Mouse (Mus musculus) liver, postnatal 0 days (tissue): ENCODE results near the gene Trim61. TPM values are rescaled to one million over a fixed set of nuclear protein-coding genes. Genes with fewer than 3 reads are reported as not detected.

Experiments used
- ATAC-seq: fragments of 200-750 bp; cut with Nextera tagmentation; 2 replicates; pipeline ENCODE4 v1.8.0; 2017; ENCODE audit warnings: mild to moderate bottlenecking, moderate library complexity
- DNase-seq: peaks from one replicate; pipeline ENCODE4 v3.0.0-alpha.2; 2016
- H3K27ac ChIP-seq: fragments of 300-500 bp; sonication (generic); 2 replicates; pipeline ENCODE4 v1.5.1; 2014; ENCODE audit warnings: antibody characterized with exemption, moderate library complexity, mild to moderate bottlenecking, low read depth
- H3K27me3 ChIP-seq: fragments of 300-500 bp; sonication (generic); 2 replicates; pipeline ENCODE4 v1.6.1; 2014; ENCODE audit warnings: low read length, control low read depth, mixed read lengths; ENCODE audit not compliant: insufficient read depth
- H3K36me3 ChIP-seq: fragments of 300-500 bp; sonication (generic); replicated peaks from 2 replicates; pipeline ENCODE4 v1.6.1; 2014; ENCODE audit warnings: mild to moderate bottlenecking, control low read depth, low read length, moderate library complexity, mixed read lengths; ENCODE audit not compliant: insufficient read depth
- H3K4me1 ChIP-seq: fragments of 300-500 bp; sonication (generic); 2 replicates; pipeline ENCODE4 v1.6.1; 2014; ENCODE audit warnings: antibody characterized with exemption, mild to moderate bottlenecking, control low read depth; ENCODE audit not compliant: insufficient read depth
- H3K4me2 ChIP-seq: fragments of 300-500 bp; sonication (generic); 2 replicates; pipeline ENCODE4 v1.6.1; 2014; ENCODE audit warnings: low read depth, mild to moderate bottlenecking, low read length, moderate library complexity, mixed read lengths
- H3K4me3 ChIP-seq: fragments of 300-500 bp; sonication (generic); 2 replicates; pipeline ENCODE4 v1.5.1; 2014; ENCODE audit warnings: low read depth, low read length
- H3K9ac ChIP-seq: fragments of 300-500 bp; sonication (generic); replicated peaks from 2 replicates; pipeline ENCODE4 v1.6.1; 2014; ENCODE audit warnings: mild to moderate bottlenecking, moderate library complexity
- H3K9me3 ChIP-seq: fragments of 300-500 bp; sonication (generic); 2 replicates; pipeline ENCODE4 v1.6.1; 2016; ENCODE audit warnings: mild to moderate bottlenecking, control low read depth, low read length, mixed read lengths
- CTCF ChIP-seq: sonication (generic); IDR thresholded peaks from 2 replicates; pipeline ENCODE4 v1.5.1; 2016; ENCODE audit warnings: antibody characterized with exemption, low read depth
- EP300 ChIP-seq: IDR thresholded peaks from 2 replicates; pipeline ENCODE4 v1.6.1; 2016; ENCODE audit warnings: antibody characterized with exemption, low read depth, mild to moderate bottlenecking
- WGBS: fragments of 180-500 bp; shearing (Covaris S2); extraction: QIAGEN DNeasy Blood & Tissue Kit; methylation state at CpG from one replicate; pipeline ENCODE4 v1.1.7; 2014; ENCODE audit not compliant: insufficient replicate concordance; 5-methylcytosine and 5-hydroxymethylcytosine counted together
- polyA plus RNA-seq: library from polyadenylated mRNA; unstranded; fragments of >200 nt; fragmentation: Nextera tagmentation; extraction: Ambion mirVana; gene quantifications from 2 replicates; pipeline ENCODE4 v1.2.1, GENCODE M21; 2015

Trim61 gene
- polyA plus RNA-seq, 1 experiment from 2014 or later, result not detected

DNA sequence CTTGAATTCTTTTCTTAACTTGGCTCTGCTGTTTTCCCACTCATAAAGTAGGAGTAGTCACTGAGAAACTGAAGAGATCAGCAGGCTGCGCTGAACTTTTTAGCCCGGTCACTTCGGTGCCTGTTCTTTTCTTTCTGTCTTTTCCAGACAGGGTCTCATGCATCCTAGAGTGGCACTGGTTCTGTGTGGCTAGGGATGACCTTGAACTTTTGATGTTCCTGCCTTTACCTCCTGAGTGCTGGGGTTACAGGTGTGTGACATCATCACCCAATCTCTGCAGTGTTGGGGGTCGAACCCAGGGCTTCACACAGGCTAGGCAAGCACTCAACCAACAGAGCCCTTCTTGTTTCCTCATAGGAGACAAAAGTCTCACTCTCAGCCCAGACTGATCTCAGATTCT lies 38.4 kb upstream of the Trim61 start:
- Histone ChIP-seq H3K27me3 (no peaks in the 10 kb centered on the region), H3K4me1 (no peaks in the 10 kb centered on the region), H3K9me3 (no peaks in the 10 kb centered on the region), H3K4me3 (no peak overlapping the region), H3K4me2 (no peak overlapping the region), H3K27ac (no peak overlapping the region), H3K9ac (no peak overlapping the region), H3K36me3 (no peaks in the 10 kb centered on the region)
- DNase-seq, result no peak
- TF ChIP-seq EP300 (no peak), CTCF (no peak)
- 80% methylated on average over 4 of the region's 4 CpGs for WGBS
- ATAC-seq, result no peak

- Histone ChIP-seq H3K27ac (no peak overlapping the region), H3K9ac (no peak overlapping the region), H3K4me3 (no peak overlapping the region), H3K9me3 (no peaks in the 10 kb centered on the region), H3K4me1 (no peaks in the 10 kb centered on the region), H3K27me3 (no peaks in the 10 kb centered on the region), H3K36me3 (no peaks in the 10 kb centered on the region), H3K4me2 (no peak overlapping the region)
- DNase-seq (no peak), ATAC-seq (no peak)
- TF ChIP-seq CTCF (no peak), EP300 (no peak)
- WGBS, result 67% methylated on average over 5 of the region's 5 CpGs
These were observed 35.6 kb upstream of the Trim61 start for GRCm38 (mm10) chr8:65053968-65054367.

GRCm38 (mm10) chr8:65053554-65053953 lies 35.2 kb upstream of the Trim61 start:
- H3K27ac ChIP-seq, result no peak overlapping the region
- no peaks in the 10 kb centered on the region for H3K27me3 ChIP-seq
- ATAC-seq (no peak), DNase-seq (no peak)
- no peak overlapping the region for H3K9ac ChIP-seq
- no peaks in the 10 kb centered on the region for H3K36me3 ChIP-seq
- WGBS, result 73% methylated on average over 3 of the region's 3 CpGs
- no peaks in the 10 kb centered on the region for H3K4me1 ChIP-seq
- no peak overlapping the region for H3K4me3 ChIP-seq
- H3K4me2 ChIP-seq, result no peak overlapping the region
- TF ChIP-seq EP300 (no peak), CTCF (no peak)
- no peaks in the 10 kb centered on the region for H3K9me3 ChIP-seq

DNA sequence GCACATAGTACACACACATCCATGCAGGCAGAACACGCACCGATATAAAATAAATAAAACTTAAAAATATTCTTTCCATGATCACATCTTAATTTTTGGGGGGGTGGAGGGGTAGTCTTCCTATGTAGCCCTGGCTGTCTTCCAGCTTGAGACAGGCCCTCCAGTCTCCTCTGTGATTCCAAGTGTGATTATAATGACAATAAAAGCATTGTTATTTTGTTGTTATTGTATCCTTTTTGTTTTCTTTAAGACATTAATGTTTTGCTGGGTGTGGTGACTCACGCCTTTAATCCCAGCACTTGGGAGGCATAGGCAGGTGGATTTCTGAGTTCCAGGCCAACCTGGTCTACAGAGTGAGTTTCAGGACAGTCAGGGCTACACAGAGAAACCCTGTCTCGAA lies 29.5 kb upstream of the Trim61 start:
- H3K9me3 ChIP-seq, result no peaks in the 10 kb centered on the region
- no peak overlapping the region for H3K27ac ChIP-seq
- no peaks in the 10 kb centered on the region for H3K36me3 ChIP-seq
- no peak overlapping the region for H3K9ac ChIP-seq
- ATAC-seq, result no peak
- no peaks in the 10 kb centered on the region for H3K27me3 ChIP-seq
- H3K4me2 ChIP-seq, result no peak overlapping the region
- WGBS, result 83% methylated on average over 4 of the region's 4 CpGs
- no peaks in the 10 kb centered on the region for H3K4me1 ChIP-seq
- TF ChIP-seq CTCF, result no peak
- TF ChIP-seq EP300, result no peak
- H3K4me3 ChIP-seq, result no peak overlapping the region
- no peak for DNase-seq

DNA sequence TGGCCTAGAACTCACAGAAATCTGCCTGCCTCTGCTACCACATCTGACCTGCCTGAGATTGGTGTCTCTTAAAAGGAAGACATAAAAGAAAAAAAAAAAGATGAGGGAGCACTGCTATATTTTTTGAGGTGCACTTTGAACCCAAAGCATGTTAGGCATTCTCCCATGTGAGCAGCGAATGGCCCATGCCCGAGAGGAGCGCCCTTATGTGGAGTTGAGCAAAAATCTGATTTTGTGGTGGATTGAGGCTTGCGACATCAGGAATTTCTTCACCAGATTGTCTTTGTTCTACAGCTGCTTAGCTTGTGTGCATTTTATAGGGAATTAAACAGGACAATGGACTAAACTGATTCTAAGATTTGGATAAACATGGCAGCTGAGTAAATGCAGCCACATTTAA lies 28.9 kb upstream of the Trim61 start:
- TF ChIP-seq EP300 (no peak), CTCF (no peak)
- no peak for DNase-seq
- H3K36me3 ChIP-seq, result no peaks in the 10 kb centered on the region

GRCm38 (mm10) chr8:65046565-65046964 lies 28.2 kb upstream of the Trim61 start:
- TF ChIP-seq EP300 (no peak), CTCF (no peak)
- H3K36me3 ChIP-seq, result no peaks in the 10 kb centered on the region
- ATAC-seq, result peak; percentile 81
- H3K4me2 ChIP-seq, result peak overlapping the region; percentile 52
- DNase-seq, result peak; percentile 15
- H3K4me3 ChIP-seq, result no peak overlapping the region
- no peak overlapping the region for H3K9ac ChIP-seq
- H3K9me3 ChIP-seq, result no peaks in the 10 kb centered on the region
- no peak overlapping the region for H3K27ac ChIP-seq
- H3K4me1 ChIP-seq, result no peaks in the 10 kb centered on the region
- no peaks in the 10 kb centered on the region for H3K27me3 ChIP-seq
- 34% methylated on average over 5 of the region's 5 CpGs for WGBS

More for the DNA sequence above, 28.9 kb upstream of the Trim61 start:
- Histone ChIP-seq H3K9ac (no peak overlapping the region), H3K4me3 (no peak overlapping the region), H3K4me2 (no peak overlapping the region), H3K27ac (no peak overlapping the region), H3K9me3 (no peaks in the 10 kb centered on the region), H3K27me3 (no peaks in the 10 kb centered on the region), H3K4me1 (no peaks in the 10 kb centered on the region)
- 74% methylated on average over 4 of the region's 4 CpGs for WGBS
- peak; percentile 53; the same call in 1 of the 2 replicates for ATAC-seq

- H3K27ac ChIP-seq, result no peak within 1 kb of the TSS
- TF ChIP-seq CTCF, result no peak
- no peak for TF ChIP-seq EP300
These were observed 18.8 kb upstream of the Trim61 start, which contains the start of gene Apela for GRCm38 (mm10) chr8:65037117-65037533. Apela (minus strand) TSS chr8:65037336.

More at GRCm38 (mm10) chr8:65037117-65037533, 18.8 kb upstream of the Trim61 start, which contains the start of gene Apela:
- Histone ChIP-seq H3K9me3 (no peaks in the 10 kb centered on the region), H3K4me3 (peak within 1 kb of the TSS; percentile 6; the same call in 1 of the 2 replicates), H3K27me3 (no peaks in the 10 kb centered on the region), H3K36me3 (no peaks in the 10 kb centered on the region), H3K4me2 (peak within 1 kb of the TSS; percentile 63), H3K4me1 (no peaks in the 10 kb centered on the region), H3K9ac (no peak within 1 kb of the TSS)
- peak; percentile 68; the same call in 1 of the 2 replicates for ATAC-seq
- peak; percentile 48 for DNase-seq
- 1% methylated on average over 8 of the region's 8 CpGs for WGBS
